Mouse (Mus musculus) MEL (cell line): ENCODE measurements at regions not wholly inside any gene's neighbourhood (a gene's known extent, or its start where the extent isn't known, plus 50 kb on each side); places are given as distances from the start of the nearest gene placed in this dataset.

Experiments used
- DNase-seq: peaks from one replicate; pipeline ENCODE4 v3.0.0; 2011; ENCODE audit warnings: low read depth, low spot score
- H3K27ac ChIP-seq: 2 replicates; pipeline ENCODE4 v1.5.1; 2012; ENCODE audit warnings: low read depth, mild to moderate bottlenecking, control low read depth, low read length, moderate library complexity; ENCODE audit not compliant: control insufficient read depth
- H3K27me3 ChIP-seq, 2 experiments: fragments of 150-350 bp in 1 of 2; sonication (generic) in 1 of 2; 2 replicates each; pipeline ENCODE4 v1.6.1; 2012; ENCODE audit warnings: low read length in 2 of 2, mild to moderate bottlenecking in 2 of 2, improper control_type of control experiment in 1 of 2, moderate library complexity in 1 of 2; ENCODE audit not compliant: insufficient read depth in 2 of 2, control insufficient read depth in 1 of 2
- H3K36me3 ChIP-seq, 2 experiments: 2 replicates each; pipeline ENCODE4 v1.6.1; 2012 to 2014; ENCODE audit warnings: low read length in 2 of 2, improper control_type of control experiment in 1 of 2, inconsistent platforms in 1 of 2, mild to moderate bottlenecking in 1 of 2; ENCODE audit not compliant: insufficient read depth in 2 of 2, control insufficient read depth in 1 of 2
- H3K4me1 ChIP-seq, 2 experiments: fragments of 150-350 bp in 1 of 2; sonication (generic) in 1 of 2; 2 replicates each; pipeline ENCODE4 v1.6.1; 2012; ENCODE audit warnings: low read length in 2 of 2, improper control_type of control experiment in 1 of 2, mild to moderate bottlenecking in 1 of 2; ENCODE audit not compliant: insufficient read depth in 2 of 2, control insufficient read depth in 1 of 2
- H3K4me3 ChIP-seq, 2 experiments: fragments of 150-350 bp in 1 of 2; sonication (generic) in 1 of 2; 2 replicates each; pipeline ENCODE4 v1.5.1; 2012; ENCODE audit warnings: low read depth in 2 of 2, low read length in 2 of 2, mild to moderate bottlenecking in 2 of 2, moderate library complexity in 2 of 2, control low read depth in 1 of 2, improper control_type of control experiment in 1 of 2; ENCODE audit not compliant: control insufficient read depth in 1 of 2, insufficient read depth in 1 of 2
- H3K79me2 ChIP-seq: 2 replicates; pipeline ENCODE4 v1.6.1; 2012; ENCODE audit warnings: mild to moderate bottlenecking, low read length, moderate library complexity; ENCODE audit not compliant: control insufficient read depth, poor library complexity, insufficient read depth
- H3K9ac ChIP-seq: 2 replicates; pipeline ENCODE4 v1.6.1; 2012; ENCODE audit warnings: low read depth, mild to moderate bottlenecking, control low read depth, low read length, moderate library complexity; ENCODE audit not compliant: control insufficient read depth, poor library complexity, severe bottlenecking
- H3K9me3 ChIP-seq: fragments of 150-350 bp; sonication (generic); replicated peaks from 2 replicates; pipeline ENCODE4 v1.6.1; 2012; ENCODE audit warnings: mild to moderate bottlenecking, low read length, improper control_type of control experiment, moderate library complexity; ENCODE audit not compliant: insufficient read depth
- E2F4 ChIP-seq: IDR thresholded peaks from 2 replicates; pipeline ENCODE4 v1.6.1; 2011; ENCODE audit warnings: low read depth, low read length, improper control_type of control experiment, borderline replicate concordance
- ELF1 ChIP-seq: IDR thresholded peaks from 2 replicates; pipeline ENCODE4 v1.6.1; 2014; ENCODE audit warnings: low read depth, mild to moderate bottlenecking, inconsistent platforms, low read length, improper control_type of control experiment, moderate library complexity
- EP300 ChIP-seq, 2 experiments: IDR thresholded peaks; 2 replicates each; pipeline ENCODE4 v1.6.1; 2011; ENCODE audit warnings: improper control_type of control experiment in 2 of 2, low read length in 2 of 2, low read depth in 1 of 2, mild to moderate bottlenecking in 1 of 2
- ETS1 ChIP-seq: IDR thresholded peaks from 2 replicates; pipeline ENCODE4 v1.6.1; 2012; ENCODE audit warnings: low read depth, mild to moderate bottlenecking, inconsistent platforms, low read length, improper control_type of control experiment, moderate library complexity
- GABPA ChIP-seq: IDR thresholded peaks from 2 replicates; pipeline ENCODE4 v1.6.1; 2012; ENCODE audit warnings: low read depth, mild to moderate bottlenecking, inconsistent platforms, low read length, improper control_type of control experiment, moderate library complexity
- MAFK ChIP-seq: IDR thresholded peaks from 2 replicates; pipeline ENCODE4 v1.6.1; 2011; ENCODE audit warnings: low read depth, mild to moderate bottlenecking, low read length, improper control_type of control experiment, borderline replicate concordance
- MAX ChIP-seq: IDR thresholded peaks from 2 replicates; pipeline ENCODE4 v1.6.1; 2011; ENCODE audit warnings: low read length, improper control_type of control experiment
- NRF1 ChIP-seq: IDR thresholded peaks from 2 replicates; pipeline ENCODE4 v1.6.1; 2014; ENCODE audit warnings: low read depth, mild to moderate bottlenecking, inconsistent platforms, low read length, improper control_type of control experiment, moderate library complexity; ENCODE audit not compliant: poor library complexity, insufficient read depth, severe bottlenecking
- RAD21 ChIP-seq: IDR thresholded peaks from 2 replicates; pipeline ENCODE4 v1.6.1; 2011; ENCODE audit warnings: mild to moderate bottlenecking, low read depth, low read length, improper control_type of control experiment
- SIN3A ChIP-seq: IDR thresholded peaks from 2 replicates; pipeline ENCODE4 v1.6.1; 2012; ENCODE audit warnings: low read length, improper control_type of control experiment, inconsistent platforms
- SMC3 ChIP-seq: IDR thresholded peaks from 2 replicates; pipeline ENCODE4 v1.6.1; 2011; ENCODE audit warnings: low read depth, low read length, improper control_type of control experiment
- UBTF ChIP-seq: IDR thresholded peaks from 2 replicates; pipeline ENCODE4 v1.6.1; 2012; ENCODE audit warnings: low read depth, mild to moderate bottlenecking, inconsistent platforms, low read length, improper control_type of control experiment, moderate library complexity, borderline replicate concordance; ENCODE audit not compliant: insufficient read depth
- ZC3H11A ChIP-seq: IDR thresholded peaks from 2 replicates; pipeline ENCODE4 v1.6.1; 2012; ENCODE audit warnings: low read depth, mild to moderate bottlenecking, inconsistent platforms, low read length, improper control_type of control experiment
- ZNF384 ChIP-seq: IDR thresholded peaks from 2 replicates; pipeline ENCODE4 v1.6.1; 2012; ENCODE audit warnings: low read depth, mild to moderate bottlenecking, inconsistent platforms, low read length, improper control_type of control experiment

DNA sequence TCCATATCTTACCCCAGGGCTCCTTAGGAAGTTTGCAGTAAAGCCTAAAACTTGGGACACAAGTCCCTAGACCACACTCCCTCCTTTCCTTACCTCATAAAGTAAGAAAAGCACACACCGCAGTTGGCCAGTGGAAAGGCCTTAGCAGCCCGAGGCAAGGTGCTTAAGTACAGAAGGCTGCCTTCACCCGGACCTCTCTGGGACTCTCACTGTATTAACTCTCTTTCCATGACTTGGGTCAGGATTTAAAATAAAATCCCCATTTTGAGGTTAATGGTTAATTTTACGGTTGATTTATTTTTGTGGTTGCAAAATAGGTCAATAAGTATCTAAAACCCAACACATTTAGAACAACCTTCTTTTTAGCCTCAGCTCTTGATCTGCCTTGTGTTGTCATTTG, 103.1 kb upstream of the Bmper start:
- TF ChIP-seq RAD21 (no peak), SIN3A (no peak), ZC3H11A (no peak), ZNF384 (no peak), E2F4 (no peak), SMC3 (no peak)
- H3K4me3 ChIP-seq: no peak overlapping the region
- no peak overlapping the region for H3K9ac ChIP-seq
- no peak for DNase-seq
- H3K79me2 ChIP-seq: no peaks in the 10 kb centered on the region
- no peaks in the 10 kb centered on the region for H3K9me3 ChIP-seq
- H3K27ac ChIP-seq: no peak overlapping the region
- H3K36me3 ChIP-seq: no peaks in the 10 kb centered on the region; a peak in 1 of 4 replicates
- peaks cover 6 to 8% of the 10 kb centered on the region in 2 experiments; a peak in 3 of 4 replicates for H3K4me1 ChIP-seq
- H3K27me3 ChIP-seq: no peaks in the 10 kb centered on the region

GRCm38 (mm10) chr9:23120814-23121213, 102.1 kb upstream of the Bmper start:
- Histone ChIP-seq H3K4me3 (no peak overlapping the region), H3K36me3 (no peaks in the 10 kb centered on the region), H3K79me2 (no peaks in the 10 kb centered on the region), H3K4me1 (peaks cover 3 to 4% of the 10 kb centered on the region in 2 experiments; a peak in 3 of 4 replicates), H3K27me3 (no peaks in the 10 kb centered on the region), H3K27ac (no peak overlapping the region), H3K9me3 (no peaks in the 10 kb centered on the region), H3K9ac (no peak overlapping the region)
- DNase-seq: no peak
- no peak for TF ChIP-seq NRF1
- no peak for TF ChIP-seq GABPA
- TF ChIP-seq MAFK: no peak

GRCm38 (mm10) chr9:23122524-23122923, 100.4 kb upstream of the Bmper start:
- no peaks in the 10 kb centered on the region for H3K27me3 ChIP-seq
- no peak for DNase-seq
- H3K36me3 ChIP-seq: no peaks in the 10 kb centered on the region
- no peak overlapping the region for H3K27ac ChIP-seq
- H3K79me2 ChIP-seq: no peaks in the 10 kb centered on the region
- no peak overlapping the region for H3K9ac ChIP-seq
- H3K9me3 ChIP-seq: no peaks in the 10 kb centered on the region
- no peaks in the 10 kb centered on the region for H3K4me1 ChIP-seq
- H3K4me3 ChIP-seq: no peak overlapping the region
- TF ChIP-seq ELF1: no peak
- TF ChIP-seq SIN3A: no peak
- TF ChIP-seq MAX: no peak
- no peak for TF ChIP-seq ZC3H11A
- no peak for TF ChIP-seq E2F4
- no peak for TF ChIP-seq ETS1
- TF ChIP-seq EP300 (IDR thresholded peaks at IDR 0.05; ENCODE audit: low read depth in 1 of 2, low read length in 2 of 2): no peak
- no peak for TF ChIP-seq UBTF
- no peak for TF ChIP-seq GABPA
